Mouse (Mus musculus): ENCODE data around the gene Tmco4. TPM values are rescaled to one million over a fixed set of nuclear protein-coding genes. Genes with fewer than 3 reads are reported as not detected.

The Tmco4 gene
- total RNA-seq, 2 experiments from 2014 or later = 1.5 to 1.8 TPM

DNA sequence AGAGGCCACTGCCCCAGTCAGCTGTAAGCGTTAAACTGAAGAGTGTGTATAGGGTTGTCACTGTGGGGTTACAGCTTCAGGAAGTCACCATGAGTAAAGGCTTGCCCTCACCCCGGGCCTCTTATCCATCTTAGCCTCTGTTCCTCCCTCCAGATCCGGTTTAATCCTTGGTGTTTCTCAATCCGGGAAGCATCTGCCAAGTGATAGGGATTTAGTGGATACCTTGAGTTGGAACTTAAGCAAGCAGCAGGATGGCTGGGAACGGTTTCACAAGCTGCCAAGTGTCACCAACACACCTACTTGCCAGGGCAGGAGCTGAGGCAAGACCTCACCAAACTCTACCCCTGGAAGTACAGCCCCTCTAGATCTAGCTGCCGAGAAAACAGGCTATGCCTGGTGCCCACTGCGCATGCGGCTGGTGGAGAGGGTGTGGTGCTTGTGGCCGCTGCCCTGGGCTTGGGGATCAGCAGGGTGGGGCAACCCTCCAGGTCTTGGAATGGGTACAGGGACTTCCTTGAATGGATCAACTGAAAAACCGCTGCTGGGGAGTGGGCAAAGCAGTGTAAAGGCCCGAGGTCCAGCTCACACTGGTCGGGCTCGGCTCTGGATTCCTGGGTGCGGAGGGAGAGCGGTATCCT, 117.7 kb downstream of the Tmco4 start:
- DNase-seq (ENCODE audit: low spot score in 2 of 2) = no peak

GRCm38 (mm10) chr4:139091066-139091465, 118.4 kb downstream of the Tmco4 start:
- DNase-seq (ENCODE audit: low spot score in 2 of 2) = no peak

GRCm38 (mm10) chr4:139091478-139092355, 119.0 kb downstream of the Tmco4 start:
- peak in 1 of 2 experiments; percentile 49 for DNase-seq (ENCODE audit: low spot score in 2 of 2)

DNA sequence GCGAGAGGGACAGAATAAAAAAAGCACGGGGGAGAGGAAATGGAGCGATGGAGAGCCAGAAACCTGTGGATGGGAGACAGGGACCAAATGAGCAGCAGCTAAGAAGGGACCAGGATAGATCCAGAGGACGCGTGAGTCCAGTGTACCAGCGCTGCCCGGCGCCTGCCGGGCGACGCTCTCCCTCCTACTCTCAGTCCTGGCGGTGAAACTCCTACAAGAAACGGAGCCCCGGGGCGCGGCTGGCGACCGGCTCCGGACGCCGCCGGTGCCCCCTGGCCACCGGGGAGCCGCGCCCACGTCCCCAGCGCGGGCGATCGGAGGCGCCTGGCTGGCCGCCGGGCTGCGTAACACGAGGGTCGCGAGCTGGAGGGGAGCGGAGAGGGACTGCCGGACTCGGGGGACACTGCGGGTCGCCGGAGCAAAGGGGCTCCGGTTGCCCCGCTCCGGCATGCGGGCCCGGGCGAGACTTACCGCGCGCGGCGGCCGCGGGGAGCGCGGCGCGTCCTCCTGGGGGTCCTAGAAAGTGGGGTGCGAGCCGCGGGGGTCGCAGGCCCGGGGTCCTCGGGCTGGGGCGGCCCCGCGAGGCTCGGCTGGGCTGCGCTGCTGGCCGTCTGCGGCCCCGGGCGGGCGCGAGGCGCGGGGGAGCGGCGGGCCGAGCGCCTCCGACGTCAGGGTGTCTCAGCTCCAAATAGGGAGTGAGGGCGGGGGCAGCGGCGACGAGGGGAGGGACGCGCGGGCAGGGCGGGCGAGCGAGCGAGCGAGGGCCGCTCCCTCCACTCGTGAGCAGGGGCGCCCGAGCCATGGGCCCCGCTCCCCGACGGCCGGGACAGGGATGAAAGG, 119.9 kb downstream of the Tmco4 start, which contains the start of gene Nbl1:
TSS of gene Nbl1 (minus strand) at position 638 of the 840 bp plus-strand sequence.
- DNase-seq (ENCODE audit: low spot score in 2 of 2) = peak in 1 of 2 experiments; percentile 53

GRCm38 (mm10) chr4:139093196-139093530, 120.5 kb downstream of the Tmco4 start:
- DNase-seq (ENCODE audit: low spot score in 2 of 2) = no peak

- no peak for DNase-seq (ENCODE audit: low spot score in 2 of 2)
Measured at GRCm38 (mm10) chr4:139095406-139095805, 122.7 kb downstream of the Tmco4 start.

GRCm38 (mm10) chr4:139096201-139096600, 123.5 kb downstream of the Tmco4 start:
- no peak for DNase-seq (ENCODE audit: low spot score in 2 of 2)

DNA sequence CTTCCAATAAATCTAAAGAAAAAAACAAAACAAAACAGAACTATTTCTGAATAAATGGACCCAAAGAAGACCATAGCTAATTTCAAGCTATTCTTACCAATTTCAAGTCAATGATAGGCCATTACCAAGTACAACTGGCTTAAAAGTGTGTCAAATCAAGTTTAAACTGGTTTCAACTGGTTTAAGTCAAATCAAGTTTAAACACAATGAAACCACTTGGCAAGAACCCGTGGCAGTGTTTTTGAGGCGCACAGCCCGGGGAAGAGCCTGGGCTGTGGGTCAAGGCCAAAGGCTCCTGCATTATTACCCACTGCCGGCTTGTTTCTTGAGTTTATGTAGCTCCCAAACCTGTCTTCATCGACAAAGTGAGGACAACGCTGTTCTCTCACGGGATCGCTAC, 127.6 kb downstream of the Tmco4 start:
- DNase-seq (ENCODE audit: low spot score in 2 of 2) = no peak

- DNase-seq (ENCODE audit: low spot score in 2 of 2) = no peak
Measured at GRCm38 (mm10) chr4:139101546-139101945, 128.9 kb downstream of the Tmco4 start.

- no peak for DNase-seq (ENCODE audit: low spot score in 2 of 2)
Measured at GRCm38 (mm10) chr4:139105453-139105852, 132.8 kb downstream of the Tmco4 start.

Other genes starting within 250 kb of the Tmco4 start
- gene Pla2g2c, start 248.1 kb upstream of the Tmco4 start, total RNA-seq (2021) = not detected
- 1 to 10 TPM; 1.7 to 2.1 TPM for gene Ubxn10, start 235.7 kb upstream of the Tmco4 start, total RNA-seq (2021)
- not detected for gene Pla2g2f, start 215.3 kb upstream of the Tmco4 start, total RNA-seq (2021)
- gene Pla2g2d, start 197.2 kb upstream of the Tmco4 start, total RNA-seq (2021) = not detected
- 1 to 10 TPM in 1 of 2 experiments, under 1 TPM in 1; 0.65 to 2.1 TPM for gene Pla2g5, start 109.4 kb upstream of the Tmco4 start, total RNA-seq (2021)
- not detected for gene Gm13030, start 98.9 kb upstream of the Tmco4 start, total RNA-seq (2021)
- gene Pla2g2e, start 94.9 kb upstream of the Tmco4 start, total RNA-seq (2021) = not detected
- 10 to 100 TPM; 12.3 to 13.1 TPM for gene Otud3, start 58.9 kb upstream of the Tmco4 start, total RNA-seq (2021)
- not detected for gene Rnf186, start 5.8 kb upstream of the Tmco4 start, total RNA-seq (2021)
- gene Htr6, start 102.7 kb downstream of the Tmco4 start, total RNA-seq (2021) = 1 to 10 TPM; 5.4 to 6.5 TPM
- gene Nbl1, start 120.1 kb downstream of the Tmco4 start, total RNA-seq (2021) = 10 to 100 TPM; 64.4 to 83.9 TPM
- gene Minos1, start 158.2 kb downstream of the Tmco4 start, total RNA-seq (2021) = 100 to 1,000 TPM; 206 to 208 TPM
- gene Capzb, start 220.0 kb downstream of the Tmco4 start, total RNA-seq (2021) = 100 to 1,000 TPM; 343 to 381 TPM

Data from layer of hippocampus, postnatal 10 days (tissue).